Mouse (Mus musculus) testis, postnatal 14 days (tissue): ENCODE measurements at regions not wholly inside any gene's neighbourhood (a gene's known extent, or its start where the extent isn't known, plus 50 kb on each side); places are given as distances from the start of the nearest gene placed in this dataset.

Experiments
- DNase-seq: peaks from one replicate; pipeline ENCODE4 v3.0.0; 2021; ENCODE audit warnings: low spot score

GRCm38 (mm10) chr7:40751779-40752178 is 146.3 kb upstream of the Vstm2b start:
- no peak for DNase-seq

DNA sequence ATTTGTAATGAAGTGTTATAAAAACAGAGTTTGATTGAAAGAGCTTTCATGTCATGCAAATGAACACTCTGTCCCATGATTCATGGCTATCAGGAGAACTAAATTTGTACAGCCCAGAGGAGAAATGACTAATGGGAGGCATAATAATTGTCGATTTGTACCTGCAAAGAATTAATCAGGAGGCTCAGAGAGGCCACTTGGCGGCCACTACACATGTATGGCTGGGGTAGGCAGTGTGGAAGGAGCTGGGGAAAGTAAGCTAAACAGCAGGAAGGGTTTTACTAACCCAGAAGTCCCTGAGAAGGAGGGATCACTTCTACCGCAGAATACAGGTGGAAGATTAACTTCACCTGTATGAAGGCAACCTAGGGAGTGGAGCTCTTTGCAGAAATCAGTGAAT is 145.9 kb upstream of the Vstm2b start:
- DNase-seq = no peak

- DNase-seq = no peak
Measured at GRCm38 (mm10) chr7:40753490-40753889, 144.6 kb upstream of the Vstm2b start.

- DNase-seq = peak; percentile 10
Measured at GRCm38 (mm10) chr7:40762520-40762919, 135.6 kb upstream of the Vstm2b start.

DNA sequence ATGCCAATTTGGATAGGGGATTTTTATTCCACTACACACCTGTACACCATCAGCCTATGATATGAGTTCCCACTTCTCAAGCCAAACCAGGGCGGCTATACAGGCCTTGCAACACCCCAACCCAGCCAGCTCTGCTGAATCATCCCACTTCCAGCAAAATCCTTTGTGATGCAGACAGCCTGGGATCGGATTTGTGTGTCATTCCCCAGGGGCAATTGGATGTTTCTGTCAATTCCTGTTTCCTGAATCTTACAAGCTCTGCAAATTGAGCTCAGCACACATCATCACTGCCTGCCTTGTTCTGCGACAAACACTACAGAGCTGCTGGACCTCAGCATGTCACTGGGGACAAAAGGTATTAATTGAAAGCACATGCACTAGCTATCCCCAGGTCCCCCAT is 132.0 kb upstream of the Vstm2b start:
- DNase-seq = no peak

DNA sequence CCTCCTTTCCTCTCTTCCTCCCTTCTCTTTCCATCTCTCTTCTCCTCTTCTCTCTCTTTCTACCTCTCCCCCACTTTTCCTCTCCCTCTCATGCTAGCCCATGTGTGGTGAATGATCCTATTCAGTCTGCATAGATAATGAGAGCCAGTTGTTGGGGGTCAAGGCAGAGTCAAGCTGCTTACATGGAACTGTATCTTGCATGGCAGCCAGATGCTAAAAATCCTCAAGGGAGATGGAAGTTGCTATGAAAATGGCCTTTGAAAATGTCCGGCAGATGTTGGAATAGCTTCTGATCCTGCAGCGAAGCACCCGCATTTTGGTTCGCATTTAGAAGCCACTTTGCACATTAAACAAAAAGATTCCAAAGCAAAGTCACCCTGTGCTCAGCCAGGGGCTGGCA is 121.9 kb upstream of the Vstm2b start:
- DNase-seq = no peak

- no peak for DNase-seq
Measured at GRCm38 (mm10) chr7:40784906-40785305, 113.2 kb upstream of the Vstm2b start.

GRCm38 (mm10) chr7:40786758-40787157 is 111.4 kb upstream of the Vstm2b start:
- no peak for DNase-seq

DNA sequence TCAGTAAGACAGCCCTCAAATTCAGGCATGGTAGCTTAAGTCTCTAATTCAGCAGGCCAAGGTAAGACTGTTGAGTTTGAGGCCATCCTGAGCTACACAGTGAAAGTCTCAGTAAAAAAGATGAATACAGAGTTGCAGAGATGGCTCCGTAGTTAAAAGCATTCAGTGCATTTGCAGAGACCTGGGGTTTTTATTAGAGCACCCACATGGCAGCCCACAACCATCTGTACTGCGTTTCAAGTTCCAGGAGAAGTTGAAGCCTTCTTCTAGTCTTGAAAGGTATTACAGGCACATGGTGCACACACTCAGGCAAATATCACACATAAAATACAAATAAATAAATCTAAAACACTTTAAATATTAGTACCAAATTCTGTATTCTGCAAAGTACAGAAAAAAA is 109.6 kb upstream of the Vstm2b start:
- DNase-seq = no peak

DNA sequence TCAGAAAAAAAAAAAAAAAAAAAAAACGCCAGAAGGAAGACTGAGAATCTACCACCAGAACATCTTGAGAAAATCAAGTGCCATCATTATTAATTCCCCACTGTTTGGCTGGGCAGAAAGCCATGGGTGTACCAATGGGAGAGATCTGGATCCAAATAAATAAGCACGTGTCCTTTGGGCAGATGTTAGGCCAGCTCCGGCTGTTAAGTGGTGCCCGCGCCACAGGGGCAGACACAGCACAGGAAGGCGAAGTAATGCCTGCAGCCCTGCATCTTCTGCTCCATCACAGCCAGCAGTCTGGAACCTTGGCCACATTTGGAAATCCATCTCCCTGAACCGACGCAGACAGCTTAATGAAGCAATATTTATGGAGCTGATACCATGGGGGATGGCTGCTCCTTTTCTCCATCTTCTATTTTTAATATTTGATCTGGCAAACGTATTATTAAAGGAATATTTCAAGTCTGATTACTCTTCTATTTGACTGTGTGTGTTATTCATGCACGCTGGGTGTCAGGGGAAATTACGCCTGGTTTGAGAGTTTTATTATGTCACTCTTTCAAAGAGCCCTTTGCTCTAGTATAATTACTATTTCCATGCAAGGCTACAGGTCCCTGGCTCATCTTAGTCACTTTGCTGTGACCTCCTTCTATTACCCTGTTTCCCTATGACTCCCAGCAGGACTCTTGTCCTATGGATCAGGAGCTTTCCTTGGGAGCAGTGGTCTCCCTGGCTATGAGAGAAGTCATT is 103.5 kb upstream of the Vstm2b start:
- DNase-seq = no peak

GRCm38 (mm10) chr7:40799794-40800193 is 98.3 kb upstream of the Vstm2b start:
- no peak for DNase-seq

- no peak for DNase-seq
Measured at GRCm38 (mm10) chr7:40801291-40801690, 96.8 kb upstream of the Vstm2b start.

DNA sequence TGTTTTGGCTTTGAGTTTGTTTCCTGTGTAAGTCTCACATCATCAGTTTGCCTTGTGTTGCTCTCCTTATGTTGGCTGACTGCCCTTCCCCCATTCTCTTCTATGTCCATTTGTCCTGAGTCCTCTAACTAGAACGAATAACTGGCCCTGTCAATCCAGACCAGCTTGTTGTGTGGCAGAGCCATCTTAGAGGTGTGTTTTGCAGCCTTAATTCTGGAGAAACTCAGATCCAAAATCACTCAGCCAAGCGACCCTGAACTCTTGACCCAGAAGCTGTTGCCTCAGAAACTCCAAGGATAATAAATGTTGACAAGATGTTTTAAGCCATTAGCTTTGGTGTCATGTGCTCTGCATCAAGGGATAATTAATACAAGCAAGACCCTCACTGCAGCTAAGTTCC is 92.9 kb upstream of the Vstm2b start:
- no peak for DNase-seq

GRCm38 (mm10) chr7:40805866-40806265 is 92.3 kb upstream of the Vstm2b start:
- no peak for DNase-seq

DNA sequence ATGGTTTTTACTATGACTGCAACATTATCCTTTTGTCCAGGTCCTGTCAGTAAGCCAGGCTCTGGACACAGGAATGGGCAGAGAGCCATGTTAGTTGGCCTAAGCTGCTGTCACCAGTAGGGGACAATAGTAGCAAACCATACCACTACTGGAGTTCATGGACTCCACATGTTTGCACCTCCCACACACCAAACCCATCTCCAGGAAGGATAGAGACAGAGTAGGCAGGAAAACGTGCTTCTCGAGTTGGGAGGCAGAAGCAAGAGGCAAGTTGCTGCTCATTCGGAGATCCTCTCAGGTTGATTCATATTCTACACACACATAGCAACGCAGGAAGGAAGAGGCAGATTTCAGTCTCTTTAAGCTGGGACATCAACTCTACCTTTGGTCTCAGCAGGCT is 85.2 kb upstream of the Vstm2b start:
- DNase-seq = no peak

- no peak for DNase-seq
Measured at GRCm38 (mm10) chr7:40825141-40825742, 72.9 kb upstream of the Vstm2b start.

- DNase-seq = no peak
Measured at GRCm38 (mm10) chr7:40829526-40829925, 68.6 kb upstream of the Vstm2b start.

DNA sequence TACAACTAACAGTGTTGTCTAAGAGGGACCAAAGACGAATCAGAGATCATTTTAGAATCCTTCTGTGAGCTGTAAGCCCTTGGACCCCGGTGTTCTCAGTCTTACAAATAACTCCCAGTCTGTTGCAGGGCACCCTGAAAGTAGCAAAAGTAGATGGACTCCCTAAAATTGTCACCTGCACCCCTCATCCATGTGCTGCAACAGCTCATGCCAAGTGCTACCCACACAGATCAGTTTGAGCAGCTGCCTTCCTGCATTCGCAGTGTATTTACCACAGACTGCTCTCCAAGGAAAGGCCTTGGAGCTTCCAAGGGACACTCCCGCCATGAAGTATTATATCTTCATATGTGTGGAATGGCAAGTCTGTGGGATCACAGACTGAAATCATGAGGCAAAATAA is 66.5 kb upstream of the Vstm2b start:
- no peak for DNase-seq

- no peak for DNase-seq
Measured at GRCm38 (mm10) chr7:40842344-40842992, 55.7 kb upstream of the Vstm2b start.

DNA sequence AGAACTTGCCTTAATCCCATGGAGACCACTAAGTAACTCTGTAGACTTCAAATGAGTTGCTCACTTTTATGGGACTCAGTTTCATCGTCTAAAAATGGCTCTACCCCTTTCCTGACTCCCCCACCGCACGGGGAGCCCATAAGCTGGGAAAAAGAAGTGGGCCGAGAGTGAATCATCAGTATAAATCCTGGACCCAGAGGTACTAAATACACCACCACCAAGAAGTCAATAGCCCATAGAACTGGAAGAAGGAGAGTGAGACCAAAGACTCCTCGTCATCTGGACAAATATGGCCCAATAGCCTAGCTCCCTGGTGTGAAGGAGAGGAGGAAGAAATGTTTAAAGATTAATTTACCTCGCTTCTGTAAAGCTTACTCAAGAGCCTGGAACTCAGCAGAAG is 51.6 kb upstream of the Vstm2b start:
- no peak for DNase-seq
